Comparison of ENCODE assay signal across 12 mouse cellular contexts in genomic region chr5:127587854-127588253, GRCm38 (mm10). TPM values are rescaled to one million over a fixed set of nuclear protein-coding genes. Genes with fewer than 3 reads are reported as not detected.
DNase-seq lines count a peak whose midpoint lies in the region; ATAC-seq and TF ChIP-seq lines count a peak whose summit lies in the region.
"Had no signal": no experiment of that assay in that cellular context is flagged by ENCODE, and none has a peak within 500 bp of the region (broad histone marks: within the 10 kb centered on the region; RNA-seq: fewer than 3 reads in every experiment).

No protein-coding gene starts in this region.

- intact Hi-C loops in left cerebral cortex, postnatal 36 days (cut with DNase I): no loop called here

- POLR2A ChIA-PET in Patski (lab: Charles Lee): no interaction called here

- CTCF ChIA-PET in Patski (lab: Charles Lee): no interaction called here

- TF ChIP-seq CTCF in layer of hippocampus, adult 2 months (conservative IDR thresholded peaks at IDR 0.05): peak; percentile 65
- TF ChIP-seq CTCF in E14TG2a.4 (conservative IDR thresholded peaks at IDR 0.05; ENCODE audit: low read length) (peak; percentile 40), Patski (IDR thresholded peaks at IDR 0.05) (peak; percentile 23)

- H3K27ac ChIP-seq in layer of hippocampus, adult 2 months: no peak overlapping the region
- H3K27ac ChIP-seq: hindbrain, embryonic 10.5 days; liver, embryonic 13.5 days had no signal

- H3K4me3 ChIP-seq in layer of hippocampus, adult 2 months: no peak overlapping the region
- H3K4me3 ChIP-seq in E14TG2a.4 (replicated peaks; ENCODE audit: low read length): no peak overlapping the region
- H3K4me3 ChIP-seq: erythroblast, embryonic 14.5 days; hindbrain, embryonic 10.5 days; liver, embryonic 13.5 days had no signal

- H3K4me1 ChIP-seq in E14TG2a.4 (replicated peaks; ENCODE audit: low read depth, low read length): peaks cover 13% of the 10 kb centered on the region
- H3K4me1 ChIP-seq: hindbrain, embryonic 10.5 days; liver, embryonic 13.5 days had no signal

- DNase-seq in layer of hippocampus, adult 2 months (ENCODE audit: low spot score in 2 of 2): no peak
- no peak for DNase-seq in layer of hippocampus, postnatal 14 days (ENCODE audit: low spot score in 2 of 2)
- DNase-seq in Patski (ENCODE audit: low read depth, low spot score): no peak
- no peak for DNase-seq in left cerebral cortex, postnatal 36 days (ENCODE audit: low spot score in 2 of 2)
- DNase-seq in right cerebral cortex, adult 18-20 months: no peak
- DNase-seq: cerebellum, adult 9-10 months; layer of hippocampus, postnatal 36 days; liver, embryonic 13.5 days had no signal

- no peak for ATAC-seq in Patski
- peak; percentile 43; the same call in 1 of the 2 replicates for ATAC-seq in megakaryocyte progenitor cell, adult 5-6 weeks (replicated peaks; ENCODE audit: poor library complexity)

- H3K27me3 ChIP-seq in E14TG2a.4 (ENCODE audit: insufficient read depth, low read length): no peaks in the 10 kb centered on the region
- H3K27me3 ChIP-seq in Patski: no peaks in the 10 kb centered on the region
- H3K27me3 ChIP-seq: liver, embryonic 13.5 days had no signal

- in situ Hi-C loops in Patski (cut with MboI; ENCODE audit: low pct_unique_long_range_greater_than_20kb): no loop called here

- peaks cover 15% of the 10 kb centered on the region for H3K36me3 ChIP-seq in E14TG2a.4 (ENCODE audit: insufficient read depth, low read length)

- no peaks in the 10 kb centered on the region for H3K9me3 ChIP-seq in E14TG2a.4 (ENCODE audit: low read length)
- H3K9me3 ChIP-seq: hindbrain, embryonic 10.5 days; liver, embryonic 13.5 days had no signal

RNA-seq across cellular contexts. Expression of gene Glt1d1, which starts 44.2 kb away (rescaled TPM):
- total RNA-seq in layer of hippocampus, adult 2 months (2021): 10 to 100 TPM; 24.7 to 28.6 TPM
- 10 to 100 TPM; 23.8 to 26.7 TPM for total RNA-seq in layer of hippocampus, postnatal 14 days (2021)
- 0.31 TPM for polyA plus RNA-seq in Patski (2021)
- total RNA-seq in megakaryocyte progenitor cell, adult 5-6 weeks (2015): 6.2 and 7.0 TPM in 2 replicates
- 8.5 and 9.5 TPM in 2 replicates for total RNA-seq in megakaryocyte progenitor cell, adult 5-6 weeks (2017)
- 10 to 100 TPM; 22.8 to 25.0 TPM for total RNA-seq in left cerebral cortex, postnatal 36 days (2021)
- polyA plus RNA-seq: erythroblast, embryonic 14.5 days had no signal

RNA-seq across cellular contexts. Expression of gene Slc15a4, which starts 44.8 kb away (rescaled TPM):
- total RNA-seq in layer of hippocampus, adult 2 months (2021): 10 to 100 TPM; 24.0 to 26.4 TPM
- total RNA-seq in layer of hippocampus, postnatal 14 days (2021): 10 to 100 TPM; 30.6 to 33.7 TPM
- polyA plus RNA-seq in Patski (2021): 31.1 TPM
- total RNA-seq in megakaryocyte progenitor cell, adult 5-6 weeks (2015): 18.2 and 30.1 TPM in 2 replicates
- 35.4 and 90.9 TPM in 2 replicates for total RNA-seq in megakaryocyte progenitor cell, adult 5-6 weeks (2017)
- 10 to 100 TPM; 18.5 to 26.2 TPM for total RNA-seq in left cerebral cortex, postnatal 36 days (2021)
